Mouse (Mus musculus): Measurements from ENCODE around the gene Rnf126. TPM values are rescaled to one million over a fixed set of nuclear protein-coding genes. Genes with fewer than 3 reads are reported as not detected.
A peak's percentile ranks its signal among the peaks of the same experiment; 100 is the strongest.

Rnf126 gene
- polyA plus RNA-seq, 2 experiments, result 27.7 to 46.4 TPM

DNA sequence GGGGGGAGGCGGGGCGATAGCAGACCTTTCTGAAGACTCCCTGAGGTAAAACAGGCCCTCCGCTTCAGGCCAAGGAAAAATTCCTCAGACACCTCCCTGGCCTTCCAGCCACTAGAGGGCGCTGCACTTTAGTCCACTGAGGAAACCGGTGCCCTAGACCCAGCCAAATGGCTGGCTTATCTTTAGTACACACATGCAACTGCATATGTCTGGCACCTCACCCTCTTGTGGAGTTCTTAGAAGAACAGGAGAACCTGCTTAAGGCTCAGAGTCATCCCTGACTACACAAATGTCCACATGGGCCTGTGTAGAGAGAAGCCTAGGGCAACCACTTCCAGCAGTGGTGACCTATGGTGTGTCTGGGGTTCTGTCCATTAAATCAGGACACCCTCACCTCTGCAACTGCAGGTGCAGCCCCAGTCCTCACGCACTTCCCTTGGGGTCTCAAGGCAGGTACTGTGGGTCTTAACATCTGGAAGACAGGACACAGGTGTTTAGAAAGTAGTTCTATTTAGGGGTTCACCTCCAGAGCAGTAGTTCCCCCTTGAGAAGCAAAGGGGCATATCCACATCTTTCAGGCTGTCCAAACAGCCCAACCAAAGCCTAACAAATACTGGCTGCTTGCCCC, 54.1 kb downstream of the Rnf126 start:
- Histone ChIP-seq H3K9me3 (ENCODE audit: control insufficient read depth, low read length) (no peaks in the 10 kb centered on the region), H3K27me3 (ENCODE audit: control insufficient read depth, insufficient read depth, low read length) (peaks cover 31% of the 10 kb centered on the region), H3K9ac (replicated peaks) (peak overlapping the region; percentile 61), H3K4me3 (ENCODE audit: insufficient read depth in 1 of 2, low read depth in 2 of 2, low read length in 2 of 2) (peak overlapping the region in 1 of 2 experiments; percentile 5; a peak in 1 of 4 replicates), H3K36me3 (replicated peaks; ENCODE audit: control insufficient read depth, insufficient read depth, low read depth) (peaks cover 53% of the 10 kb centered on the region), H3K4me1 (replicated peaks; ENCODE audit: control insufficient read depth in 2 of 2, insufficient read depth in 2 of 2, low read length in 1 of 2) (peaks cover 13 to 27% of the 10 kb centered on the region in 2 experiments), H3K27ac (peak overlapping the region; percentile 96), H3K4me2 (ENCODE audit: low read depth) (peak overlapping the region; percentile 61)
- ATAC-seq (ENCODE audit: insufficient read depth) (peak; percentile 90), DNase-seq (ENCODE audit: low read depth in 3 of 3, low spot score in 3 of 3) (peak; percentile 92 to 94 (median 94))
- TF ChIP-seq EP300 (IDR thresholded peaks at IDR 0.05; ENCODE audit: low read depth) (peak; percentile 90), CTCF (IDR thresholded peaks at IDR 0.05; ENCODE audit: low read depth) (peak; percentile 95)
- WGBS (ENCODE audit: insufficient replicate concordance), result 16% methylated on average over 4 of the region's 6 CpGs

DNA sequence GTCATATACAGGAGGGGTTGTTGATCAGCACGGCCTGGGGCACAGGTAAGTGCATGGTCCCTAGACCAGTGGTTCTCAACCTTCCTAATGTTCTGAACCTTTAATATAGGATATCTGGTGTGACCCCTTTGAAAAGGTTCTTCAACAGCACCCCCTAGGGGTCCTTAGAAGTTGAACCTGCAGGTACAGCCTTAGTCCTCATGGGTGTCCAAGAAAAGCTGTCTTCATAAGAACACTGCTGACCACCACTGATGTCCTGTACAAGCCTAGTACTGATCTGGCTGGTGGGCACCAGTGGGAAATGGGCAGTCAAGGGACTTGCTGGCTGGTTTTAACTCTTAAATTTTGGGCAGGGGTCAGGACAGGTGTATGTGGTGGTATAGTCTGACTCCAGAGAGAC, 54.7 kb downstream of the Rnf126 start:
- TF ChIP-seq CTCF (IDR thresholded peaks at IDR 0.05; ENCODE audit: low read depth) (peak; percentile 52), EP300 (IDR thresholded peaks at IDR 0.05; ENCODE audit: low read depth) (no peak)
- Histone ChIP-seq H3K27ac (peak overlapping the region; percentile 73), H3K36me3 (replicated peaks; ENCODE audit: control insufficient read depth, insufficient read depth, low read depth) (peaks cover 59% of the 10 kb centered on the region), H3K9ac (replicated peaks) (no peak overlapping the region), H3K4me2 (ENCODE audit: low read depth) (no peak overlapping the region; the same call in 1 of the 2 replicates), H3K4me3 (ENCODE audit: insufficient read depth in 1 of 2, low read depth in 2 of 2, low read length in 2 of 2) (no peak overlapping the region), H3K27me3 (ENCODE audit: control insufficient read depth, insufficient read depth, low read length) (peaks cover 25% of the 10 kb centered on the region), H3K9me3 (ENCODE audit: control insufficient read depth, low read length) (no peaks in the 10 kb centered on the region), H3K4me1 (replicated peaks; ENCODE audit: control insufficient read depth in 2 of 2, insufficient read depth in 2 of 2, low read length in 1 of 2) (peaks cover 19 to 33% of the 10 kb centered on the region in 2 experiments)
- ATAC-seq (ENCODE audit: insufficient read depth) (peak; percentile 38), DNase-seq (ENCODE audit: low read depth in 3 of 3, low spot score in 3 of 3) (peak; percentile 47 to 68 (median 55))
- WGBS (ENCODE audit: insufficient replicate concordance), result 93% methylated on average over 1 of the region's 1 CpGs

DNA sequence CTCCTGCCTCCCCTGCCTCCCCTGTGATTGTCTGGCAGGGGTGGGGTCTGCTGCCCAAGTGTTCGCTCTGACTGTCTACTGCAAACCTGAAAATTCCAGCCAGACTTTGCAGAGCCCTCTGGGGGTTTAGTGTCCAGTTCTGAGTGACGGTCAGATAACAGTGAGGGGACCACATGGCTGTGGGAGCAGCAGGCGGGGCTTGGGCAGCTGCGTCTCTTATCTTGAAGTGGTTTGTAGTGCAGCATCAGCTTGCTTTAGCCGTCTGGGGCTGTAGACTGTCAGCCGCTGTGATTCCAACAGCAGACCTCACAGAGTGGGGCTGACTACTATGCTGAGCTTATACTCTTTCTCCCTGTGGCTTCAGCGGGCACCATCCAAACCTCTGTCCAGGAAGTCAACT, 57.4 kb downstream of the Rnf126 start:
- H3K27ac ChIP-seq, result no peak overlapping the region
- no peak overlapping the region for H3K9ac ChIP-seq (replicated peaks)
- peaks cover 27 to 48% of the 10 kb centered on the region in 2 experiments for H3K4me1 ChIP-seq (replicated peaks; ENCODE audit: control insufficient read depth in 2 of 2, insufficient read depth in 2 of 2, low read length in 1 of 2)
- no peak for TF ChIP-seq EP300 (IDR thresholded peaks at IDR 0.05; ENCODE audit: low read depth)
- no peak for TF ChIP-seq CTCF (IDR thresholded peaks at IDR 0.05; ENCODE audit: low read depth)
- ATAC-seq (ENCODE audit: insufficient read depth), result no peak
- H3K36me3 ChIP-seq (replicated peaks; ENCODE audit: control insufficient read depth, insufficient read depth, low read depth), result peaks cover 68% of the 10 kb centered on the region
- no peak overlapping the region; the same call in 1 of the 2 replicates for H3K4me2 ChIP-seq (ENCODE audit: low read depth)
- H3K27me3 ChIP-seq (ENCODE audit: control insufficient read depth, insufficient read depth, low read length), result no peaks in the 10 kb centered on the region
- WGBS (ENCODE audit: insufficient replicate concordance), result 36% methylated on average over 7 of the region's 7 CpGs
- no peaks in the 10 kb centered on the region for H3K9me3 ChIP-seq (ENCODE audit: control insufficient read depth, low read length)
- H3K4me3 ChIP-seq (ENCODE audit: insufficient read depth in 1 of 2, low read depth in 2 of 2, low read length in 2 of 2), result no peak overlapping the region
- no peak for DNase-seq (ENCODE audit: low read depth in 3 of 3, low spot score in 3 of 3)

- H3K27ac ChIP-seq, result no peak overlapping the region
- peak overlapping the region; percentile 100; the same call in 1 of the 2 replicates for H3K4me2 ChIP-seq (ENCODE audit: low read depth)
- H3K4me3 ChIP-seq (ENCODE audit: insufficient read depth in 1 of 2, low read depth in 2 of 2, low read length in 2 of 2), result no peak overlapping the region
- peaks cover 68% of the 10 kb centered on the region for H3K36me3 ChIP-seq (replicated peaks; ENCODE audit: control insufficient read depth, insufficient read depth, low read depth)
- WGBS (ENCODE audit: insufficient replicate concordance), result 91% methylated on average over 21 of the region's 21 CpGs
- H3K9ac ChIP-seq (replicated peaks), result no peak overlapping the region
- no peaks in the 10 kb centered on the region for H3K9me3 ChIP-seq (ENCODE audit: control insufficient read depth, low read length)
- ATAC-seq (ENCODE audit: insufficient read depth) (no peak), DNase-seq (ENCODE audit: low read depth in 3 of 3, low spot score in 3 of 3) (no peak)
- H3K4me1 ChIP-seq (replicated peaks; ENCODE audit: control insufficient read depth in 2 of 2, insufficient read depth in 2 of 2, low read length in 1 of 2), result peaks cover 29 to 49% of the 10 kb centered on the region in 2 experiments
- no peaks in the 10 kb centered on the region for H3K27me3 ChIP-seq (ENCODE audit: control insufficient read depth, insufficient read depth, low read length)
- TF ChIP-seq CTCF (IDR thresholded peaks at IDR 0.05; ENCODE audit: low read depth) (no peak), EP300 (IDR thresholded peaks at IDR 0.05; ENCODE audit: low read depth) (no peak)
These were observed 58.1 kb downstream of the Rnf126 start for GRCm38 (mm10) chr10:79708668-79709067.

Other genes with a start within 250 kb of the Rnf126 start
Only the 30 nearest of the 34 such genes appear.
- 16.4 and 19.6 TPM in 2 replicates for gene Mier2, start 211.8 kb downstream of the Rnf126 start, polyA plus RNA-seq (2012; rRNA removed)
- 5.2 and 7.6 TPM in 2 replicates for gene Mier2, start 211.8 kb downstream of the Rnf126 start, polyA plus RNA-seq (2014; fragmentation: Nextera tagmentation; extraction: Ambion mirVana)
- gene Theg, start 179.6 kb downstream of the Rnf126 start, polyA plus RNA-seq (2012; rRNA removed), result not detected in 2 replicates
- gene Theg, start 179.6 kb downstream of the Rnf126 start, polyA plus RNA-seq (2014; fragmentation: Nextera tagmentation; extraction: Ambion mirVana), result not detected in 2 replicates
- 0.01 and 0.03 TPM in 2 replicates for gene C2cd4c, start 152.9 kb downstream of the Rnf126 start, polyA plus RNA-seq (2012; rRNA removed)
- gene C2cd4c, start 152.9 kb downstream of the Rnf126 start, polyA plus RNA-seq (2014; fragmentation: Nextera tagmentation; extraction: Ambion mirVana), result not detected in 2 replicates
- 0.17 TPM in 2 replicates for gene Shc2, start 129.0 kb downstream of the Rnf126 start, polyA plus RNA-seq (2012; rRNA removed)
- gene Shc2, start 129.0 kb downstream of the Rnf126 start, polyA plus RNA-seq (2014; fragmentation: Nextera tagmentation; extraction: Ambion mirVana), result 0.05 TPM in 1 of 2 replicates, not detected in the other
- gene Odf3l2, start 121.2 kb downstream of the Rnf126 start, polyA plus RNA-seq (2012; rRNA removed), result not detected in 2 replicates
- gene Odf3l2, start 121.2 kb downstream of the Rnf126 start, polyA plus RNA-seq (2014; fragmentation: Nextera tagmentation; extraction: Ambion mirVana), result not detected in 2 replicates
- 0.05 and 0.10 TPM in 2 replicates for gene Madcam1, start 102.4 kb downstream of the Rnf126 start, polyA plus RNA-seq (2012; rRNA removed)
- 0.20 and 0.45 TPM in 2 replicates for gene Madcam1, start 102.4 kb downstream of the Rnf126 start, polyA plus RNA-seq (2014; fragmentation: Nextera tagmentation; extraction: Ambion mirVana)
- gene Tpgs1, start 97.6 kb downstream of the Rnf126 start, polyA plus RNA-seq (2012; rRNA removed), result 14.3 and 18.7 TPM in 2 replicates
- 24.5 and 25.7 TPM in 2 replicates for gene Tpgs1, start 97.6 kb downstream of the Rnf126 start, polyA plus RNA-seq (2014; fragmentation: Nextera tagmentation; extraction: Ambion mirVana)
- gene Cdc34, start 84.8 kb downstream of the Rnf126 start, polyA plus RNA-seq (2012; rRNA removed), result 106 and 127 TPM in 2 replicates
- 115 and 124 TPM in 2 replicates for gene Cdc34, start 84.8 kb downstream of the Rnf126 start, polyA plus RNA-seq (2014; fragmentation: Nextera tagmentation; extraction: Ambion mirVana)
- 0.13 TPM in 2 replicates for gene Gzmm, start 77.9 kb downstream of the Rnf126 start, polyA plus RNA-seq (2012; rRNA removed)
- not detected in 2 replicates for gene Gzmm, start 77.9 kb downstream of the Rnf126 start, polyA plus RNA-seq (2014; fragmentation: Nextera tagmentation; extraction: Ambion mirVana)
- 469 and 579 TPM in 2 replicates for gene Bsg, start 62.5 kb downstream of the Rnf126 start, polyA plus RNA-seq (2012; rRNA removed)
- 809 and 828 TPM in 2 replicates for gene Bsg, start 62.5 kb downstream of the Rnf126 start, polyA plus RNA-seq (2014; fragmentation: Nextera tagmentation; extraction: Ambion mirVana)
- 0.09 and 0.17 TPM in 2 replicates for gene Hcn2, start 50.3 kb downstream of the Rnf126 start, polyA plus RNA-seq (2012; rRNA removed)
- gene Hcn2, start 50.3 kb downstream of the Rnf126 start, polyA plus RNA-seq (2014; fragmentation: Nextera tagmentation; extraction: Ambion mirVana), result not detected in 2 replicates
- 17.4 and 17.9 TPM in 2 replicates for gene Polrmt, start 20.4 kb downstream of the Rnf126 start, polyA plus RNA-seq (2012; rRNA removed)
- gene Polrmt, start 20.4 kb downstream of the Rnf126 start, polyA plus RNA-seq (2014; fragmentation: Nextera tagmentation; extraction: Ambion mirVana), result 10.1 and 13.3 TPM in 2 replicates
- gene Fgf22, start 11.9 kb downstream of the Rnf126 start, polyA plus RNA-seq (2012; rRNA removed), result not detected in 2 replicates
- not detected in 2 replicates for gene Fgf22, start 11.9 kb downstream of the Rnf126 start, polyA plus RNA-seq (2014; fragmentation: Nextera tagmentation; extraction: Ambion mirVana)
- gene Fstl3, start 10.3 kb upstream of the Rnf126 start, polyA plus RNA-seq (2012; rRNA removed), result 0.54 and 0.56 TPM in 2 replicates
- 0.18 and 0.23 TPM in 2 replicates for gene Fstl3, start 10.3 kb upstream of the Rnf126 start, polyA plus RNA-seq (2014; fragmentation: Nextera tagmentation; extraction: Ambion mirVana)
- gene Prss57, start 24.0 kb upstream of the Rnf126 start, polyA plus RNA-seq (2012; rRNA removed), result 1.6 TPM in 2 replicates
- gene Prss57, start 24.0 kb upstream of the Rnf126 start, polyA plus RNA-seq (2014; fragmentation: Nextera tagmentation; extraction: Ambion mirVana), result 3.2 and 4.9 TPM in 2 replicates
- gene Palm, start 26.6 kb upstream of the Rnf126 start, polyA plus RNA-seq (2012; rRNA removed), result 3.4 and 3.5 TPM in 2 replicates
- 4.0 and 4.1 TPM in 2 replicates for gene Palm, start 26.6 kb upstream of the Rnf126 start, polyA plus RNA-seq (2014; fragmentation: Nextera tagmentation; extraction: Ambion mirVana)
- gene Misp, start 54.0 kb upstream of the Rnf126 start, polyA plus RNA-seq (2012; rRNA removed), result 0.13 and 0.18 TPM in 2 replicates
- 0.41 TPM in 1 of 2 replicates, not detected in the other for gene Misp, start 54.0 kb upstream of the Rnf126 start, polyA plus RNA-seq (2014; fragmentation: Nextera tagmentation; extraction: Ambion mirVana)
- 118 and 126 TPM in 2 replicates for gene Ptbp1, start 87.5 kb upstream of the Rnf126 start, polyA plus RNA-seq (2012; rRNA removed)
- 84.5 and 99.8 TPM in 2 replicates for gene Ptbp1, start 87.5 kb upstream of the Rnf126 start, polyA plus RNA-seq (2014; fragmentation: Nextera tagmentation; extraction: Ambion mirVana)
- 133 and 152 TPM in 2 replicates for gene Prtn3, start 107.5 kb upstream of the Rnf126 start, polyA plus RNA-seq (2012; rRNA removed)
- 86.8 and 132 TPM in 2 replicates for gene Prtn3, start 107.5 kb upstream of the Rnf126 start, polyA plus RNA-seq (2014; fragmentation: Nextera tagmentation; extraction: Ambion mirVana)
- gene Plppr3, start 107.7 kb upstream of the Rnf126 start, polyA plus RNA-seq (2012; rRNA removed), result 6.7 and 7.0 TPM in 2 replicates
- gene Plppr3, start 107.7 kb upstream of the Rnf126 start, polyA plus RNA-seq (2014; fragmentation: Nextera tagmentation; extraction: Ambion mirVana), result 2.8 and 3.0 TPM in 2 replicates
- 52.2 and 61.9 TPM in 2 replicates for gene Elane, start 119.3 kb upstream of the Rnf126 start, polyA plus RNA-seq (2012; rRNA removed)
- 116 and 151 TPM in 2 replicates for gene Elane, start 119.3 kb upstream of the Rnf126 start, polyA plus RNA-seq (2014; fragmentation: Nextera tagmentation; extraction: Ambion mirVana)
- 0.14 and 0.29 TPM in 2 replicates for gene Cfd, start 123.9 kb upstream of the Rnf126 start, polyA plus RNA-seq (2012; rRNA removed)
- gene Cfd, start 123.9 kb upstream of the Rnf126 start, polyA plus RNA-seq (2014; fragmentation: Nextera tagmentation; extraction: Ambion mirVana), result not detected in 2 replicates
- 13.3 and 14.3 TPM in 2 replicates for gene Med16, start 142.0 kb upstream of the Rnf126 start, polyA plus RNA-seq (2012; rRNA removed)
- 10.0 and 12.0 TPM in 2 replicates for gene Med16, start 142.0 kb upstream of the Rnf126 start, polyA plus RNA-seq (2014; fragmentation: Nextera tagmentation; extraction: Ambion mirVana)
- gene Gm26602, start 143.9 kb upstream of the Rnf126 start, polyA plus RNA-seq (2012; rRNA removed), result not detected in 2 replicates
- gene Gm26602, start 143.9 kb upstream of the Rnf126 start, polyA plus RNA-seq (2014; fragmentation: Nextera tagmentation; extraction: Ambion mirVana), result not detected in 2 replicates
- gene Kiss1r, start 150.0 kb upstream of the Rnf126 start, polyA plus RNA-seq (2012; rRNA removed), result 0.17 and 0.30 TPM in 2 replicates
- gene Kiss1r, start 150.0 kb upstream of the Rnf126 start, polyA plus RNA-seq (2014; fragmentation: Nextera tagmentation; extraction: Ambion mirVana), result 0.11 TPM in 1 of 2 replicates, not detected in the other
- gene R3hdm4, start 154.3 kb upstream of the Rnf126 start, polyA plus RNA-seq (2012; rRNA removed), result 34.7 and 41.4 TPM in 2 replicates
- gene R3hdm4, start 154.3 kb upstream of the Rnf126 start, polyA plus RNA-seq (2014; fragmentation: Nextera tagmentation; extraction: Ambion mirVana), result 38.5 and 46.0 TPM in 2 replicates
- 5.5 and 6.4 TPM in 2 replicates for gene Arid3a, start 160.1 kb upstream of the Rnf126 start, polyA plus RNA-seq (2012; rRNA removed)
- 3.4 and 3.9 TPM in 2 replicates for gene Arid3a, start 160.1 kb upstream of the Rnf126 start, polyA plus RNA-seq (2014; fragmentation: Nextera tagmentation; extraction: Ambion mirVana)
- gene Wdr18, start 193.2 kb upstream of the Rnf126 start, polyA plus RNA-seq (2012; rRNA removed), result 22.3 and 24.7 TPM in 2 replicates
- gene Wdr18, start 193.2 kb upstream of the Rnf126 start, polyA plus RNA-seq (2014; fragmentation: Nextera tagmentation; extraction: Ambion mirVana), result 58.4 TPM in 2 replicates
- 0.01 and 0.03 TPM in 2 replicates for gene Grin3b, start 203.8 kb upstream of the Rnf126 start, polyA plus RNA-seq (2012; rRNA removed)
- 0.13 TPM in 1 of 2 replicates, not detected in the other for gene Grin3b, start 203.8 kb upstream of the Rnf126 start, polyA plus RNA-seq (2014; fragmentation: Nextera tagmentation; extraction: Ambion mirVana)
- 59.7 and 79.7 TPM in 2 replicates for gene Tmem259, start 217.4 kb upstream of the Rnf126 start, polyA plus RNA-seq (2012; rRNA removed)
- 5.9 and 8.6 TPM in 2 replicates for gene Tmem259, start 217.4 kb upstream of the Rnf126 start, polyA plus RNA-seq (2014; fragmentation: Nextera tagmentation; extraction: Ambion mirVana)